Mouse (Mus musculus) macrophage (primary cell): ENCODE data around the gene Arl5c. TPM values are rescaled to one million over a fixed set of nuclear protein-coding genes. Genes with fewer than 3 reads are reported as not detected.

Experiments used
- H3K27ac ChIP-seq: fragments of 350-480 bp; formaldehyde crosslinking; 2 replicates; pipeline ENCODE4 v1.9.0; 2021
- H3K36me3 ChIP-seq: fragments of 350-480 bp; formaldehyde crosslinking; 2 replicates; pipeline ENCODE4 v1.9.0; 2021; ENCODE audit errors: inconsistent target
- H3K4me3 ChIP-seq: fragments of 350-480 bp; formaldehyde crosslinking; 2 replicates; pipeline ENCODE4 v1.9.0; 2021; ENCODE audit errors: inconsistent target
- H3K79me2 ChIP-seq: fragments of 350-480 bp; formaldehyde crosslinking; 2 replicates; pipeline ENCODE4 v1.9.0; 2021; ENCODE audit errors: inconsistent target
- WGBS: methylation state at CpG from one replicate; pipeline ENCODE4 v1.1.7; 2026; ENCODE audit warnings: inconsistent platforms; ENCODE audit not compliant: missing documents; 5-methylcytosine and 5-hydroxymethylcytosine counted together
- polyA plus RNA-seq: library from polyadenylated mRNA; stranded (reverse); fragments of 250-400 nt; gene quantifications from 3 replicates; pipeline ENCODE4 v1.2.4, GENCODE M21; 2018; ENCODE audit warnings: inconsistent platforms
- total RNA-seq, 78 experiments: library from RNA; depleted of rRNA; stranded (reverse); fragments of 250-400 nt; gene quantifications; 1 replicate in 9 of 78; 2 replicates in 24 of 78; 3 replicates in 43 of 78; 4 replicates in 2 of 78; pipeline ENCODE4 v1.2.4; 2018; ENCODE audit warnings: inconsistent platforms in 56 of 78

Arl5c gene
- 1,000 to 10,000 TPM in 2 of 26 experiments, 100 to 1,000 TPM in 20, 10 to 100 TPM in 4; 31.1 to 1,259 (median 293) TPM for total RNA-seq (2018; cell fraction: chromatin; rRNA removed)
- total RNA-seq (2018; cell fraction: cytosol; rRNA removed), result 100 to 1,000 TPM in 11 of 26 experiments, 10 to 100 TPM in 15; 31.4 to 249 (median 89.3) TPM
- 1,000 to 10,000 TPM in 4 of 26 experiments, 100 to 1,000 TPM in 18, 10 to 100 TPM in 4; 16.7 to 1,412 (median 497) TPM for total RNA-seq (2018; cell fraction: nucleus; rRNA removed)
- 5.0 to 99.1 TPM (median 38.4 TPM) in 3 replicates for polyA plus RNA-seq

DNA sequence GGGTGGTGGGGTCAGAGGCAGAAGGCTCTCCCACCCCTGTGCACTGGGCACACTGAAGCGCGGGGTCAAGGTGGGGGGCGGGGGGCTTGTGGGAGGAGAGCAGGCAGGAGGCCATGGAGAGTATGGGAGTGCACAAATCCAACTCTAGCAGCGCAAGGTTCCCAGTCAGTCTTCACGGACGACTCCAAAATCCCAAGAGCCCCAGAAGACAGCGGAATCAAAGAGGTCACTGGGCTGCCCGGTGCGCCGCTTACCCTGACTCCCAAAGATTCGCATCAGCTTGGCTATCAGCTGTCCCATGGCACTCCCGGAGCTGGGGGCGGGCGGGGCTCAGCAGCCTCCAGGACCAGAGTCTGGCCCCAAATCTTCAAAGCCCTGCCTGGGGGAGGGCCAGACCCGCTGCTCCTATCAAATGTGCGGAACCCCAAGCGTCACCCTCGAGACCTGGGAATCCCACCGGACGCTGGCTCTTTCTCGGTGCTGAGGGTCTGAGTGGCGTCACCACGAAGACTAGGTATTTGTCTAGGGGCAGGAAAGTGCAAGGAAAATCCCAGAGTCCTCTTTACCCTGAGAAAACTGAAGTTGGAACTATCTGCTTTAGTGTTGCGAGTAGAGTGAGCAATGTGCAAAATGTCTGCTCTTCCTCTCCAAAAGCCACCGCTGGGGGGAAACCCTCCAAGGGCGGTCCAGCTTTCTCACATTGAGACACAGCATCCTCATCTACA lies at the start of gene Arl5c:
Arl5c (minus strand) TSS at position 618 of the 725 bp plus-strand sequence.
- peak within 1 kb of the TSS; percentile 50 for H3K4me3 ChIP-seq
- peaks cover 12% of the 10 kb centered on the region; the same call in 1 of the 2 replicates for H3K79me2 ChIP-seq
- WGBS, result 5% methylated on average over 26 of the region's 26 CpGs
- H3K27ac ChIP-seq, result peak within 1 kb of the TSS; percentile 43
- peaks cover 10% of the 10 kb centered on the region; the same call in 1 of the 2 replicates for H3K36me3 ChIP-seq

DNA sequence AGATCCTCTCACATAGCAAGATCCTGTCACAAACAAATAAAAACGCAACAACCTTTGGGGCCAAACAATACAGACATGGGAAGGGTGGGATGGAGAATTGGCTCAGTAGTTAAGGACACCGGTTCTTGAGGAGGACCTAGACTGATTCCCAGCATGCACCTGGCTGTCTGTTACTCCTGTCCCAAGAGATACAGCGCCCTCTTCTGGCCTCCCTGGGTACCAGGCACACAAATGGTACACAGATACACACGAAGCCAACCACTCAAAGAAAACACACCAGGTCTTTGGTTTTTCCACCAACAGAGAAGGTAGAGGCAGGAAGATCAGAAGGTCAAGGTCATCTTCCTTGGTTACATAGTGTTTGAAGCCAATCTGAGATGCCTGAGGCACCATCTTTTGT lies 49.6 kb upstream of the Arl5c start:
- Histone ChIP-seq H3K27ac (no peak overlapping the region), H3K4me3 (no peak overlapping the region), H3K36me3 (no peaks in the 10 kb centered on the region), H3K79me2 (no peaks in the 10 kb centered on the region)
- 75% methylated on average over 4 of the region's 4 CpGs for WGBS

DNA sequence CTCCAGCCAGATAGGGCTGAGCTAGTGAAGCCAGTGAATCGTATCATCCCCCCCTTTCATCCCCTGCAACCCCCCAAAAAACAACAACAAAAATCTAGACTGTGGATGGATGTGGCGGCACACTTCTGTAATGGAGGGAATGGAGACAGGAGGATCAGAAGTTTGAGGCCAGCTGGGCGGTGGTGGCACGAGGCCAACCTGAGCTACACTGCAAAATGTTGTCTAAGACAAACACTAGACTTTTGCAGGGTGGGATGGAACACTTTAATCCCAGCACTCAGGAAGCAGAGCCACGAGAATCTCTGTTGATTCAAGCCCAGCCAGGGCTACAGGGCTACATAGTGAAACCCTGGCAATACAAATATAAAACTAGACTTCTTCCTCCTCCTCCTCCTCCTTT lies 48.1 kb upstream of the Arl5c start:
- WGBS, result 75% methylated on average over 5 of the region's 5 CpGs
- H3K4me3 ChIP-seq, result no peak overlapping the region

DNA sequence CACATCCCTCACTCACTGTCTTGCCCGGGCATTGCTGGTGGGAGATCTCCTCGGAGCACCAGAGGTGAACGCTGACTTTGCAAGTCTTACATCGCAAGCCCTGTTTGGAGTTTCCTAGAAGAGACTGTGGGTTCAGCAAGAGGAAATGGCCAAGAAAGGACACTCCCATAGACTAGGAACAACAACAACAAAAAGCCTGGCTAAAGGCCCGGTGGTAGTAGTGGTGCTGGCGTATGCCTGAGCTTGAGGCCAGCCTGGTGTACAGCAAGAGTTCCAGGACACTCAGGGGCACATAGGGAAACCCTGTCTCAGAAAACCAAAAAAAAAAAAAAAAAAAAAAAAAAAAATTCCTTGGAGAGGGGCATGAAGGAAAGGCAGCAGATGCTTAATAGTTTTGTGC lies 46.8 kb upstream of the Arl5c start:
- Histone ChIP-seq H3K27ac (no peak overlapping the region), H3K79me2 (no peaks in the 10 kb centered on the region), H3K36me3 (no peaks in the 10 kb centered on the region), H3K4me3 (no peak overlapping the region)
- WGBS, result 69% methylated on average over 6 of the region's 6 CpGs

More for the DNA sequence above, 48.1 kb upstream of the Arl5c start:
- Histone ChIP-seq H3K36me3 (no peaks in the 10 kb centered on the region), H3K27ac (no peak overlapping the region), H3K79me2 (no peaks in the 10 kb centered on the region)

DNA sequence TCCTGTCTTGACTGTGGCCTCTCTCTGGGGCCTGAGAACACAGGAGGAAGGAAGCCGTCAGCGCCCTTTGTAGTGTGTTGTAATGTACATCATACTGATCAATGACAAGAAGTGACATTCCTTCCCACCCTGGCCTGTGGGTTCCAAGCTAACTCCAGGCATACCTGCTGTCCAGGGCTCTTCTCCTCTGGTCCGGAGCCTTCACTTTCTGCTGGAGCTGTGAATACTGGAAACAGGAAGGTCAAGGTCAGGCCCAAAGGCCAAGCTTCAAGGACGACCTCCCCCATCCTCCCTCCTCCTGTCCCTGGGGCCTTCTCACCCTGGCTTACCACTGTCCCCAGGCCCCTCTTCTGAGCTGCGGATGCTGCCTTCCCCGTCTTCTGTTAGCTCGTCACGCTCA lies 45.0 kb upstream of the Arl5c start:
- Histone ChIP-seq H3K36me3 (no peaks in the 10 kb centered on the region), H3K79me2 (no peaks in the 10 kb centered on the region), H3K27ac (no peak overlapping the region), H3K4me3 (no peak overlapping the region)
- WGBS, result 84% methylated on average over 8 of the region's 8 CpGs

DNA sequence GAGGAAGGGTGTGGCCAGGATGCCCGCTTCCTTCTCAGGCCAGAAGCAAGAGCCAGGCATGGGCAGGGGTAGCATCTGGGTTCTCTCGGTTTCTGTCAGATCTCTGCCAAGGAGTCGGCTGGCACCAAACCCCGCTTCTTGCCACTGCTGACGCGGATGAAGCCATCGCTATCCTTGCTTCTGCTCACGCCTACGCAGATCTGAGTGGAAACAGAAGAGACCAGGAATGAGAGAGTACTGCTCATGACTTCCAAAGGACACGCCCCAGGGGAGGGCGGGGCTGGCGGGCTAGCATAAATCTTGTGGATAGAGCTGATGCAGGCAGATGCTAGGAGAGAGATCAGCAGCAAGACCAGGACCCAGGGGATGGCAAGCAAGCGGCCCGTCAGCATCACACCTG lies 41.9 kb upstream of the Arl5c start:
- no peak overlapping the region for H3K27ac ChIP-seq
- 87% methylated on average over 14 of the region's 14 CpGs for WGBS
- no peaks in the 10 kb centered on the region for H3K36me3 ChIP-seq
- H3K4me3 ChIP-seq, result no peak overlapping the region
- no peaks in the 10 kb centered on the region for H3K79me2 ChIP-seq

DNA sequence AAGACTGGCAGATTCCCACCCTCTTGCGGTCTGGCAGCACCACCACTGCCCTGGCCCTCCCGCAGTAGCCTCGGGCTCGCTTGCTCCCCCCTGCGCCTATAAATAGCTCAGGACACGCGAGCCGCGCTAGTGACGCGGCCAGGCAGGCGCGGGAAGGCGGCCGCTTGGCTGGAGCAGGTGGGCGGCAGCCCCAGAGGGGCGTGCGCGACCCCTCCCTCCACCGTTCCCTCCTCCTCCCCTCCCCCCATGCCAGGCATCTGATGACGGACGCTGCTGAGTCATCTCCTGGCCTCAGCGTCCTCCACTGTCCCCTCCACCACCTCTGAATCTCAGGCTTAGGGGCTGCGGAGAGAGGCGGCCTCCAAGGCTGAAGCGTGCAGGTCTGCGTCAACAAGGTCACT lies 40.0 kb upstream of the Arl5c start:
- H3K27ac ChIP-seq, result no peak overlapping the region
- no peak overlapping the region for H3K4me3 ChIP-seq
- no peaks in the 10 kb centered on the region for H3K79me2 ChIP-seq
- peaks cover 3% of the 10 kb centered on the region; the same call in 1 of the 2 replicates for H3K36me3 ChIP-seq
- WGBS, result 3% methylated on average over 24 of the region's 27 CpGs

DNA sequence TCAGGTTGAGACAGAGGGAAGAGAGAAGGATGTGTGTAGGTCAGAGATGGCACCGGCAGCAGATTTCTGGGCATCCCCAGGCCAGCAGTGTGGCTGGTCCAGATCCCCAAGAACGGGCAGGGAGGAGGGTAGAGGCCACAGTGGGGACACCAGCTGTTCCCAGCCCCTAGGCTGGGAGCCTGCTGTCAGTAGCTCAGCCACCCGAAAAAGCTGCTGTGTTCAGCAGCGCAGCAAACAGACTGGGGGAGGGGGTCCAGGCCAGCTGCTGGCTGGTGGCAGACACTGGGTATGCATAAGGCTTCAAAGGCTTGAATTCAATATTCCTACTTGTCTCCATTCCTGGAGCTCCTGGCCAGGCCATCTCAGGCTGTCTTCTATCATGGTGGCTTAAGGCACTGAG lies 38.9 kb upstream of the Arl5c start:
- H3K79me2 ChIP-seq, result no peaks in the 10 kb centered on the region
- H3K27ac ChIP-seq, result no peak overlapping the region
- H3K4me3 ChIP-seq, result no peak overlapping the region
- H3K36me3 ChIP-seq, result peaks cover 9% of the 10 kb centered on the region; the same call in 1 of the 2 replicates
- 87% methylated on average over 4 of the region's 4 CpGs for WGBS

DNA sequence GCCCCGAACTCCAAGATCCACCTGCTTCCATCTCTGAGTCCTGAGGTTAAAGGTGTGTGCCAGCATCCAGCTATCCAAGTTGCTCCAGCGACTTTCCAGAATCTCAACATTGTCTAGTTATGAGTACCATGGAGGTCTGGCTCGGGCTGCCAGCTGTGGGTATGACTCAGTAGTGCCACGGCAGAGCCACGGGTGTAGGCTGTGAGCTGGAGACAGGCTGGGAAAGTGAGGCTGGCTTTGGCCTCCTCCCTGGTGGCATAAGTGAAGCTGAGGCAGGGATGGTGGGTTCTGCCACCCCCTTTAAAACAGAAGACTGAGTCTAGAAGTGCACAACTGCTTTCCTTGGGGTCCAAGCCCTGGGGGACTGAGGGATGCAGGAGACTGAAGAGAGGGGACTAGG lies 38.1 kb upstream of the Arl5c start:
- Histone ChIP-seq H3K79me2 (peaks cover under 1% of the 10 kb centered on the region), H3K27ac (no peak overlapping the region), H3K36me3 (peaks cover 17% of the 10 kb centered on the region), H3K4me3 (no peak overlapping the region)
- 81% methylated on average over 5 of the region's 5 CpGs for WGBS

DNA sequence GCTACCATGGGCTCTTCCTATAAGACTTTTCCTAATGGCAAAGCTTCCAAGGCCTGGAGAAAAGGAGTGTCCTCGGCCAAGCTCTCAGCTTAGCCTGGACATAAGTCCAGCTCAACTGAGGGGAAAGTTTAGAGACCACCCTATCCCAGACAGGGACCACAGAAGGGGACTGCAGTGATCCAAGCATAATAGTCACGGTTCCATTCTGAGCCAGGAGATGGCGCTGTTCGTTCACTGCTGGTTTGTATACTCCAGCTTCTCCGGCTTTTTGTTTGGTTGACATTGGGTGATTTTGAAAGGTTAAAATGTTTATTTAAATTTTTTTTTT lies 35.4 kb upstream of the Arl5c start:
- Histone ChIP-seq H3K36me3 (peaks cover 21% of the 10 kb centered on the region), H3K27ac (no peak overlapping the region), H3K4me3 (no peak overlapping the region), H3K79me2 (peaks cover 21% of the 10 kb centered on the region)
- WGBS, result 16% methylated on average over 4 of the region's 5 CpGs

DNA sequence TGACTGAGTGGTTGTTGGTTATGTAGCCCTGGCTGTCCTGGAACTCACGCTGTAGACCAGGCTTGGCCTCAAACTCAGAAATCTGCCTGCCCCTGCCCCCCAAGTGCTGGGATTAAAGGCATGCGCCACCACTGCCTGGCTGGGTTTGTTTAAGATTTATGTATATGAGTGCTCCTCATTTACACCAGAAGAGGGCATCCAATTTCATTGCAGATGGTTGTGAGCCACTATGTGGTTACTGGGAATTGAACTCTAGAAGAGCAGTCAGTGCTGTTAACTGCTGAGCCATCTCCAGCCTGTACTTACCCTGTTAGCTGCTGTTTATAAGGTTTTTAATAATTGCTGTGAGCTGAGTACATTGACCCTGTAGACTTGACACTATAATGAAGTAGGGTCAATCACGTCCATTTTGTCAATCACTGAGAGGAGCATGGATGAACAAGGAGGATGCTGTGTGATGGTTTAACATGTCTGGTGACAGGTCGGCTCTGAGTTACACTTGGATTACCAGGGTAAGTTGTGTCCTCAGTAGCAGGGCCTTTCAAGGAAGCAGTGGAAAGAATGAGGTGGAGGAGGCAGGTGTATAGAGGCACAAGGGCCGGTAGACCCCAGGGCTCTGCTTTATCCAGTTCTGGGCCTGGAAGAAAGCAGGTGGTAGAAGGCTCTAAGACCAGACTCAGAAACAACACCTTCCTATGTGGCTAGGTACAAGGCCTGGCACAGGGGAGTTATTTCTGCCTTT lies 34.9 kb upstream of the Arl5c start:
- H3K27ac ChIP-seq, result no peak overlapping the region
- peaks cover 21% of the 10 kb centered on the region for H3K36me3 ChIP-seq
- WGBS, result 86% methylated on average over 5 of the region's 5 CpGs

DNA sequence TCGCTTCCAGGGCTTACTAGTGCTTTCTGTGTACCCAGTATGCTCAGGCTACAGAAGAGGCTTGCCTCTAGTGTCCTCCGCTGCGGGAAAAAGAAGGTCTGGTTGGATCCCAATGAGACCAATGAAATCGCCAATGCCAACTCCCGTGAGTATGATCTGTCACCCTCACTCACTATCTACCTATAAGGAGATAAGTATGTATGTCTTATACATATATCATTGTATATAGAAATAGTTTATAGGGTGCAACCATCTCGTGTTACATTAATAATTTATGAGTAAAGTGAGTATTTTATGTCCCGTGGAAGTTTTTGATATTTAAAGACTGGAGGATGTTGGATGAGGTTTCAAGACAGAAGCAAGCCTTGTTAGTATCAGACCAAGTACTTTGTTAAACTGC lies 31.8 kb upstream of the Arl5c start:
- H3K27ac ChIP-seq, result peak overlapping the region; percentile 69
- WGBS, result 23% methylated on average over 7 of the region's 7 CpGs
- peak overlapping the region; percentile 97 for H3K4me3 ChIP-seq

More for the DNA sequence above, 34.9 kb upstream of the Arl5c start:
- Histone ChIP-seq H3K4me3 (no peak overlapping the region), H3K79me2 (peaks cover 21% of the 10 kb centered on the region)

DNA sequence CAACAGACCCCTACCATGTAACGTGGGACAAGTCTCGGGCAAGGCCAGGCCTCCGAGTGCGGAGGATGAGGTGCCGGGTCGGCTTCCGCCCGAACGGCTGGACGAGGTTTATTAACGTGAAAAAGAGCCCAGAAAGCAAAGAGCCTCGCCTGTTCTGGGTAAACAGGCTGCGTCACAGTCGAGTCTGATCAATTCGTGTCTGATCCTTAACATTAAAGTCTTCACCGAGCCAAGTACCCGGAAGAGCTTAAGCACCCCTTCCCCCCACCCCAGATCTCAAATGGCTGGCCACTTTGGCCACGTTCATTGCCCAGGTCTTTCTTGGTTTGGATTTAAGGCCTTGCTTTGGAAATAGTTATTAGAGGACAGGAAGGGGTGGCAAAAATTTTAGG lies 31.3 kb upstream of the Arl5c start:
- Histone ChIP-seq H3K79me2 (peaks cover 21% of the 10 kb centered on the region), H3K36me3 (peaks cover 21% of the 10 kb centered on the region), H3K27ac (peak overlapping the region; percentile 69), H3K4me3 (peak overlapping the region; percentile 97)
- WGBS, result under 1% methylated on average over 18 of the region's 18 CpGs

More for the DNA sequence above, 31.8 kb upstream of the Arl5c start:
- peaks cover 21% of the 10 kb centered on the region for H3K36me3 ChIP-seq
- peaks cover 21% of the 10 kb centered on the region for H3K79me2 ChIP-seq

DNA sequence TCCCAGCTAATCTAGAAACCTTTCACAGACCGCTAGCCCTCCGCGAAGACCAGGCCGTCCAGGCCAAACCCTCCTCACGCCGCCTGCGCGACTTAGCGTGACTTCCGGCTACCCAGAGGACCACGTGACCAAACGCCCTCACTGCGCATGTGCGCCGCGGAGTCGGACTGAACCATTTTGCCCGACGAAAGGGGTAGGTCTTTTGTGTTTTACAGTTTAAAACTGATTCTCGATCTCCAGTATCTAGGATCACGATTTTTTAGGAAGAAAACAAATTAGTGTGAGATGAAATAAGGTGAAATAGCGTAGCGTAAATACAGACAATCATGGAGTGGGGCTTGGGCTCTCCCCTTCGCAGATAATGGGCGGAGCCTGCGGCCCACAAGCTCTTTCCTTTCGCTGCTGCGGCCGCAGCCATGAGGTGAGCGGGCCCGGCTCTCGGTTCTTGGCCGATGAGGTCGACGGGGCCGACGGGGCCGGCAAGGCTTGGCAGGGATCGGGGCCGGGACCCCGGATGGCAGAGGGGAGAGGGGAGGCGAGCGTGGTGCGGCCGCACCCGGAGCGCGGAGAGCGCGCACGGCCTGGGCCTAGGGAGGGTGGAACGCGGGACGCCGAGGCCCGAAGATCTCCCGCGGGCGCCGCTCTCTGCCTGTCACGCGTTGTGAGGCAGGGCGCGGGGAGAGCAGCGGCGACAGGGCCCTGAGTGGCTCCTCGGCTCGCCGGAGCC lies 30.8 kb upstream of the Arl5c start, which contains the start of gene Rpl19:
Rpl19 (plus strand) TSS at position 141 of the 727 bp plus-strand sequence.
- Histone ChIP-seq H3K36me3 (peaks cover 21% of the 10 kb centered on the region), H3K4me3 (peak within 1 kb of the TSS; percentile 97), H3K27ac (peak within 1 kb of the TSS; percentile 97), H3K79me2 (peaks cover 21% of the 10 kb centered on the region)
- under 1% methylated on average over 69 of the region's 69 CpGs for WGBS
